Mouse (Mus musculus) testis, adult 2 months (tissue): ENCODE data around the gene Gstm4.

ENCODE experiments used
- CTCF ChIP-seq: fragments of 200-500 bp; IDR thresholded peaks from 2 replicates; pipeline ENCODE4 v1.5.1; 2012; ENCODE audit warnings: low read depth, mild to moderate bottlenecking, inconsistent platforms, low read length, moderate library complexity; ENCODE audit not compliant: control insufficient read depth, insufficient read depth, insufficient replicate concordance
- POLR2A ChIP-seq: fragments of 200-500 bp; IDR thresholded peaks from 2 replicates; pipeline ENCODE4 v1.6.1; 2012; ENCODE audit warnings: low read depth, mild to moderate bottlenecking, inconsistent platforms, low read length, moderate library complexity; ENCODE audit not compliant: control insufficient read depth

DNA sequence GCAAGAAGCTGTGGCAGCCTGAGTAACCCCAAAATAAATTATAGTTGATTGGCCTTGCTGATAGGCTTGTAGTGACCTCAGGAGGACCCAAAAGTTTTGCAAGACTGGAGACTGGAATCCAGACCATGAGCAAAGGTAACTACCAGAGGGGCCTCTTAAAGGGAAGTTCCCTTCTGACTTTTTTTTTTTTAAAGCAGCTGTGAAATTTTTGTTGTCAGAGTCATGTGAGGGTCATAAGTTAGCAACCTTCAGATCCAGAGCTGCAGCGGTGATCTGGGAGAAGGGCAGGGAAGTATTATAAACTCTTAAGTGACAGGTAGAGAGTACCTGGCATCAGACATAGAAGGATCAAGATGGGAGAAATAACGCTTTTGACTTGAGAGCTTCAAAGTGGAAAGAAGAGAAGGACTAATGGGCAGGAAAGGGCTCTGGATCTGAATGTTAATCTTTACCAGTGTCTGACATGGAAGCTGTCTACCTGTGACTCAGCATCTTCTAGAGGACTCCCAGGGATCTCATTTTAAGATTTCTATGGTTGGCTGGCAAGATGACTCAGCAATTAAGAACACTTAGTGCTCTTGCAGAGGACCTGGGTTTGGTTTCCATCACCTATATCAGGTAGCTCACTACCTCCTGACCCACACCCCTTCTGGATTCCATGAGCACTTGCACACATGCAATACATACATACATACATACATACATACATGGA is 2.4 kb upstream of the Gstm4 start:
- no peak for TF ChIP-seq POLR2A
- no peak for TF ChIP-seq CTCF
